Mouse (Mus musculus) olfactory bulb, adult 2 months (tissue): ENCODE data around the gene Vps13a.

ENCODE experiments used
- CTCF ChIP-seq: fragments of 200-500 bp; IDR thresholded peaks from 2 replicates; pipeline ENCODE4 v1.5.1; 2012; ENCODE audit warnings: low read depth, mild to moderate bottlenecking, low read length, moderate library complexity; ENCODE audit not compliant: insufficient read depth
- POLR2A ChIP-seq: fragments of 200-500 bp; IDR thresholded peaks from 2 replicates; pipeline ENCODE4 v1.6.1; 2012; ENCODE audit warnings: mild to moderate bottlenecking, low read depth, low read length, moderate library complexity; ENCODE audit not compliant: insufficient read depth

GRCm38 (mm10) chr19:16777901-16778300 lies 2.8 kb downstream of the Vps13a start:
- no peak for TF ChIP-seq CTCF
- TF ChIP-seq POLR2A, result no peak
